Mouse (Mus musculus): ENCODE results near the gene Ccdc9. TPM values are rescaled to one million over a fixed set of nuclear protein-coding genes. Genes with fewer than 3 reads are reported as not detected.
A peak's percentile ranks its signal among the peaks of the same experiment; 100 is the strongest.
"Not testable (repeated sequence)": the region's sequence is repeated elsewhere in the genome, so short reads cannot be mapped to it uniquely, and the experiment has no call there.

Gene Ccdc9
- polyA plus RNA-seq, 2 experiments, result 4.2 to 24.7 TPM

GRCm38 (mm10) chr7:16263843-16264242, 22.8 kb downstream of the Ccdc9 start:
- WGBS (ENCODE audit: insufficient replicate concordance), result 40% methylated on average over 5 of the region's 5 CpGs
- TF ChIP-seq CTCF (IDR thresholded peaks at IDR 0.05; ENCODE audit: low read depth) (no peak), EP300 (IDR thresholded peaks at IDR 0.05; ENCODE audit: low read depth) (no peak)
- ATAC-seq (ENCODE audit: insufficient read depth), result no peak

GRCm38 (mm10) chr7:16263015-16263787, 23.4 kb downstream of the Ccdc9 start:
- no peak overlapping the region for H3K9ac ChIP-seq (replicated peaks)
- no peak overlapping the region for H3K4me3 ChIP-seq (ENCODE audit: insufficient read depth in 1 of 2, low read depth in 2 of 2, low read length in 2 of 2)
- 16% methylated on average over 8 of the region's 8 CpGs for WGBS (ENCODE audit: insufficient replicate concordance)
- TF ChIP-seq EP300 (IDR thresholded peaks at IDR 0.05; ENCODE audit: low read depth) (no peak), CTCF (IDR thresholded peaks at IDR 0.05; ENCODE audit: low read depth) (peak; percentile 88)
- no peaks in the 10 kb centered on the region for H3K4me1 ChIP-seq (replicated peaks; ENCODE audit: control insufficient read depth in 2 of 2, insufficient read depth in 2 of 2, low read length in 1 of 2)
- no peaks in the 10 kb centered on the region for H3K27me3 ChIP-seq (ENCODE audit: control insufficient read depth, insufficient read depth, low read length)
- no peak overlapping the region for H3K27ac ChIP-seq
- H3K9me3 ChIP-seq (ENCODE audit: control insufficient read depth, low read length), result no peaks in the 10 kb centered on the region
- ATAC-seq (ENCODE audit: insufficient read depth) (no peak), DNase-seq (ENCODE audit: low read depth in 3 of 3, low spot score in 3 of 3) (peak; percentile 62 to 73 (median 64))
- H3K36me3 ChIP-seq (replicated peaks; ENCODE audit: control insufficient read depth, insufficient read depth, low read depth), result no peaks in the 10 kb centered on the region
- H3K4me2 ChIP-seq (ENCODE audit: low read depth), result no peak overlapping the region

More at GRCm38 (mm10) chr7:16263843-16264242, 22.8 kb downstream of the Ccdc9 start:
- no peak overlapping the region for H3K4me3 ChIP-seq (ENCODE audit: insufficient read depth in 1 of 2, low read depth in 2 of 2, low read length in 2 of 2)
- H3K9me3 ChIP-seq (ENCODE audit: control insufficient read depth, low read length), result no peaks in the 10 kb centered on the region
- H3K4me2 ChIP-seq (ENCODE audit: low read depth), result no peak overlapping the region
- DNase-seq (ENCODE audit: low read depth in 3 of 3, low spot score in 3 of 3), result no peak
- H3K27me3 ChIP-seq (ENCODE audit: control insufficient read depth, insufficient read depth, low read length), result no peaks in the 10 kb centered on the region
- H3K27ac ChIP-seq, result no peak overlapping the region
- H3K36me3 ChIP-seq (replicated peaks; ENCODE audit: control insufficient read depth, insufficient read depth, low read depth), result no peaks in the 10 kb centered on the region
- no peak overlapping the region for H3K9ac ChIP-seq (replicated peaks)
- H3K4me1 ChIP-seq (replicated peaks; ENCODE audit: control insufficient read depth in 2 of 2, insufficient read depth in 2 of 2, low read length in 1 of 2), result no peaks in the 10 kb centered on the region

DNA sequence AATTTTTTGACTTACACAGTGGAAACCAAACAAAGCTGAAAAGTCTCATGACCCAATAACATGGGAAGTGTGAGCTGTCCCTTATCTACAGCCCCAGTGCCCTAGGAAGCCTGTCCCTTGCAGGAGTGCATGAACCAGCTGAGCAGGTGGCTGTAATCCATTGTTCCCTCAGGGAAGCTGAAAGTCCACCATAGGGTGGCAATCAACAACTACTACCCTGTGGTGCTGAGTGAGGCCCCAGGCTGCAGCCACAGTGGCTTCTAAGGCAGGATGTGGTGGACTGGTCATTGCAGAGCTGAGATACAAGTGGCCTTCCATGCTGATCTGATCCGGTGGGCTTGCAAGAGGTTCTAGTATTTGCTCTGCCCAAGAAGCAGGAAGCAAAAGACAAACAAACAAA, 25.5 kb downstream of the Ccdc9 start:
- ATAC-seq (ENCODE audit: insufficient read depth), result no peak
- Histone ChIP-seq H3K9ac (replicated peaks) (no peak overlapping the region), H3K27me3 (ENCODE audit: control insufficient read depth, insufficient read depth, low read length) (no peaks in the 10 kb centered on the region), H3K4me1 (replicated peaks; ENCODE audit: control insufficient read depth in 2 of 2, insufficient read depth in 2 of 2, low read length in 1 of 2) (no peaks in the 10 kb centered on the region), H3K36me3 (replicated peaks; ENCODE audit: control insufficient read depth, insufficient read depth, low read depth) (no peaks in the 10 kb centered on the region), H3K9me3 (ENCODE audit: control insufficient read depth, low read length) (no peaks in the 10 kb centered on the region), H3K4me2 (ENCODE audit: low read depth) (no peak overlapping the region), H3K4me3 (ENCODE audit: insufficient read depth in 1 of 2, low read depth in 2 of 2, low read length in 2 of 2) (no peak overlapping the region), H3K27ac (no peak overlapping the region)
- DNase-seq (ENCODE audit: low read depth in 3 of 3, low spot score in 3 of 3), result no peak
- 19% methylated on average over 1 of the region's 1 CpGs for WGBS (ENCODE audit: insufficient replicate concordance)
- no peak for TF ChIP-seq CTCF (IDR thresholded peaks at IDR 0.05; ENCODE audit: low read depth)
- TF ChIP-seq EP300 (IDR thresholded peaks at IDR 0.05; ENCODE audit: low read depth), result no peak

GRCm38 (mm10) chr7:16259110-16259590, 27.4 kb downstream of the Ccdc9 start, which contains the start of gene C5ar1:
C5ar1 (minus strand) TSS chr7:16259540.
- Histone ChIP-seq H3K27ac (no peak within 1 kb of the TSS), H3K27me3 (ENCODE audit: control insufficient read depth, insufficient read depth, low read length) (no peaks in the 10 kb centered on the region), H3K9me3 (ENCODE audit: control insufficient read depth, low read length) (no peaks in the 10 kb centered on the region), H3K4me3 (ENCODE audit: insufficient read depth in 1 of 2, low read depth in 2 of 2, low read length in 2 of 2) (no peak within 1 kb of the TSS), H3K9ac (replicated peaks) (no peak within 1 kb of the TSS), H3K4me1 (replicated peaks; ENCODE audit: control insufficient read depth in 2 of 2, insufficient read depth in 2 of 2, low read length in 1 of 2) (no peaks in the 10 kb centered on the region), H3K36me3 (replicated peaks; ENCODE audit: control insufficient read depth, insufficient read depth, low read depth) (no peaks in the 10 kb centered on the region), H3K4me2 (ENCODE audit: low read depth) (no peak within 1 kb of the TSS)
- DNase-seq (ENCODE audit: low read depth in 3 of 3, low spot score in 3 of 3) (no peak), ATAC-seq (ENCODE audit: insufficient read depth) (no peak)
- WGBS (ENCODE audit: insufficient replicate concordance), result 37% methylated on average over 5 of the region's 5 CpGs
- no peak for TF ChIP-seq CTCF (IDR thresholded peaks at IDR 0.05; ENCODE audit: low read depth)
- TF ChIP-seq EP300 (IDR thresholded peaks at IDR 0.05; ENCODE audit: low read depth), result no peak

GRCm38 (mm10) chr7:16257830-16258229, 28.8 kb downstream of the Ccdc9 start:
- Histone ChIP-seq H3K9me3 (ENCODE audit: control insufficient read depth, low read length) (no peaks in the 10 kb centered on the region), H3K4me1 (replicated peaks; ENCODE audit: control insufficient read depth in 2 of 2, insufficient read depth in 2 of 2, low read length in 1 of 2) (no peaks in the 10 kb centered on the region), H3K27ac (no peak overlapping the region), H3K9ac (replicated peaks) (no peak overlapping the region), H3K4me3 (ENCODE audit: insufficient read depth in 1 of 2, low read depth in 2 of 2, low read length in 2 of 2) (no peak overlapping the region), H3K27me3 (ENCODE audit: control insufficient read depth, insufficient read depth, low read length) (no peaks in the 10 kb centered on the region), H3K36me3 (replicated peaks; ENCODE audit: control insufficient read depth, insufficient read depth, low read depth) (no peaks in the 10 kb centered on the region), H3K4me2 (ENCODE audit: low read depth) (no peak overlapping the region)
- TF ChIP-seq EP300 (IDR thresholded peaks at IDR 0.05; ENCODE audit: low read depth) (no peak), CTCF (IDR thresholded peaks at IDR 0.05; ENCODE audit: low read depth) (no peak)
- DNase-seq (ENCODE audit: low read depth in 3 of 3, low spot score in 3 of 3), result no peak
- no peak for ATAC-seq (ENCODE audit: insufficient read depth)
- WGBS (ENCODE audit: insufficient replicate concordance), result 54% methylated on average over 11 of the region's 11 CpGs

DNA sequence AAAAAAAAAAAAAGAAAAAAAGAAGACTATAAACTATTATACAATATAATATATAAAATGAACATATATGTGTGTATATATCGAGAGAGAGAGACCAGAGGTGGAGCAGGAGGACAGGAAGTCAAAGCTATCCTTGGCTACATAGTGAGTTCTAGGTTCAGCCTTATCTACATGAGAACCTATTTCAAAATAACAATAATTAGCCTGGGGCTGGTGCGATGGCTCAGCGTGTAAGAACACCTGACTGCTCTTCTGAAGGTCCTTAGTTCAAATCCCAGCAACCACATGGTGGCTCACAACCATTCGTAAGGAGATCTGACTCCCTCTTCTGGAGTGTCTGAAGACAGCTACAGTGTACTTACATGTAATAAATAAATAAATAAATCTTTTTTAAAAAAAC, 30.6 kb downstream of the Ccdc9 start:
- WGBS (ENCODE audit: insufficient replicate concordance), result 68% methylated on average over 4 of the region's 4 CpGs
- not testable (repeated sequence) for DNase-seq (ENCODE audit: low read depth in 3 of 3, low spot score in 3 of 3); ATAC-seq (ENCODE audit: insufficient read depth)

More for the DNA sequence above, 30.6 kb downstream of the Ccdc9 start:
- not testable (repeated sequence) for H3K4me1 ChIP-seq (replicated peaks; ENCODE audit: control insufficient read depth in 2 of 2, insufficient read depth in 2 of 2, low read length in 1 of 2); H3K27me3 ChIP-seq (ENCODE audit: control insufficient read depth, insufficient read depth, low read length); H3K9me3 ChIP-seq (ENCODE audit: control insufficient read depth, low read length); H3K9ac ChIP-seq (replicated peaks); H3K27ac ChIP-seq; H3K4me3 ChIP-seq (ENCODE audit: insufficient read depth in 1 of 2, low read depth in 2 of 2, low read length in 2 of 2); H3K36me3 ChIP-seq (replicated peaks; ENCODE audit: control insufficient read depth, insufficient read depth, low read depth); H3K4me2 ChIP-seq (ENCODE audit: low read depth)

All from liver, embryonic 14.5 days (tissue).